Mouse (Mus musculus): ENCODE data around the gene Pdcd2l.

GRCm38 (mm10) chr7:34141123-34141522 is 55.3 kb downstream of the Pdcd2l start:
- TF ChIP-seq POLR2A (IDR thresholded peaks at IDR 0.05; ENCODE audit: control insufficient read depth, extremely low read depth, insufficient read depth, low read length, poor library complexity) = no peak
- no peak for TF ChIP-seq CTCF (IDR thresholded peaks at IDR 0.05; ENCODE audit: borderline replicate concordance, control insufficient read depth, extremely low read depth, insufficient read depth, low read length, poor library complexity)
